Mouse (Mus musculus) frontal cortex, adult 2 months (tissue): Measurements from ENCODE around the gene Wdr46. TPM values are rescaled to one million over a fixed set of nuclear protein-coding genes. Genes with fewer than 3 reads are reported as not detected.
A peak's percentile ranks its signal among the peaks of the same experiment; 100 is the strongest.

Experiments
- DNase-seq, 2 experiments: peaks; one replicate each; pipeline ENCODE4 v3.0.0; 2022; ENCODE audit warnings: low spot score in 1 of 2; ENCODE audit errors: extremely low spot score in 1 of 2
- polyA plus RNA-seq: library from polyadenylated mRNA; depleted of rRNA; stranded (reverse); fragments of >200 nt; gene quantifications from 2 replicates; pipeline ENCODE4 v1.2.3, GENCODE M21; 2012

The Wdr46 gene
- polyA plus RNA-seq, 1 experiment = 13.3 TPM

DNA sequence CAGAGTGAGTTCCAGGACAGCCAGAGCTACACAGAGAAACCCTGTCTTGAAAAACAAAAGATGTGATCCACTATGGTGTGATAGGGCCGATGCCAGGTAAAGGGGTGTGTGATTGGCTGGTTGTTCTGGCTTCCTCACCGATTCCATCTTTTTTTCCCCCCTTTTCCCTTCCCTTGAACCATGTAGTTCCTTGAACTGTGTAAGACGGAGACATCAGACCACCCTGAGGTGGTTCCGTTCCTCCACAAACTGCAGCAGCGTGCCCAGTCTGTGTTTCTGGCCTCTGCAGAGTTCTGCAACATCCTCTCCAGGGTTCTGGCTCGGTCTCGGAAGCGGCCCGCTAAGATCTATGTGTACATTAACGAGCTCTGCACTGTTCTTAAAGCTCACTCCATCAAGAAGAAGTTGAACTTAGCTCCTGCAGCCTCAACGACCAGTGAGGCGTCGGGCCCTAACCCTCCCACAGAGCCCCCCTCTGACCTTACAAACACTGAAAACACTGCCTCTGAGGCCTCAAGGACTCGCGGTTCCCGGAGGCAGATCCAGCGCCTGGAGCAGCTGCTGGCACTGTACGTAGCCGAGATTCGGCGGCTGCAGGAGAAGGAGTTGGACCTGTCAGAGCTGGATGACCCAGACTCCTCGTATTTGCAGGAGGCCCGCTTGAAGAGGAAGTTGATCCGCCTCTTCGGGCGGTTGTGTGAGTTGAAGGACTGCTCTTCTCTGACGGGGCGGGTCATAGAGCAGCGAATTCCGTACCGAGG is 29.2 kb upstream of the Wdr46 start:
- no peak for DNase-seq

- no peak for DNase-seq
Observed at GRCm38 (mm10) chr17:33911813-33912414, 28.5 kb upstream of the Wdr46 start.

DNA sequence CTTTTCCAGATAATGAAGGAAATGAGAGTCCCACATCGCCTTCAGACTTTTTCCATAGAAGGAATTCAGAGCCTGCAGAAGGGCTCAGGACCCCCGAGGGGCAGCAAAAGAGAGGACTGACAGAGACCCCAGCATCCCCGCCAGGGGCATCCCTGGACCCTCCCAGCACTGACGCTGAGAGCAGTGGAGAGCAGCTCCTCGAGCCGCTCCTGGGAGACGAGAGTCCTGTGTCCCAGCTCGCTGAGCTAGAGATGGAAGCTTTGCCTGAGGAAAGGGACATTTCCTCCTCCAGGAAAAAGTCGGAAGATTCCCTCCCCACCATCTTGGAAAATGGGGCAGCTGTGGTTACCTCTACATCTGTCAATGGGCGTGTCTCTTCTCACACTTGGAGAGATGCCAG is 27.2 kb upstream of the Wdr46 start:
- DNase-seq = no peak

GRCm38 (mm10) chr17:33913905-33914304 is 26.6 kb upstream of the Wdr46 start:
- DNase-seq = no peak

GRCm38 (mm10) chr17:33914969-33915391 is 25.5 kb upstream of the Wdr46 start:
- DNase-seq = no peak

GRCm38 (mm10) chr17:33915671-33916250 is 24.7 kb upstream of the Wdr46 start, which contains the start of the genes Tapbp and Zbtb22:
TSS of gene Tapbp (plus strand) at chr17:33915899.
TSS of gene Zbtb22 (plus strand) at chr17:33915904.
- DNase-seq = peak; percentile 97 to 98

DNA sequence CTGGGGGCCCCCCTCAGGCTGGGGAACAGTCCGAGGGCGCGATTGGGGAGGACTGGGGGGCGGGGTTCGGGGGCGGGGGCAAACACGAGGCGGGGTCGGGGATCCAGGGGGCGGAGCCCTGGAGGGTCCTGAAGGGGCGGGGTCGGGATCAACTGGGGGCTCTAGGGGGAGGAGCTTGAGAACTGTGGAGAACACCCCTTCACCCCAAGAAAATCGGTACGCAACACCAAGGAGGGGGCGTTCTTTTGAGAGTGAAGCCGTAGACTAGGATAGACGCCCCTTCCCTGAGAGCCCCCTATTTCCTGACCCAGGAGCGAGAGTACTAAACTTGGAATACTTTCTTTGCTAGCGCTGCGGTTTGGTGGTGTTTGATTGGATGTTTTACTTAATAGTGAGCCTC is 24.2 kb upstream of the Wdr46 start:
- peak in 1 of 2 experiments; percentile 33 for DNase-seq

DNA sequence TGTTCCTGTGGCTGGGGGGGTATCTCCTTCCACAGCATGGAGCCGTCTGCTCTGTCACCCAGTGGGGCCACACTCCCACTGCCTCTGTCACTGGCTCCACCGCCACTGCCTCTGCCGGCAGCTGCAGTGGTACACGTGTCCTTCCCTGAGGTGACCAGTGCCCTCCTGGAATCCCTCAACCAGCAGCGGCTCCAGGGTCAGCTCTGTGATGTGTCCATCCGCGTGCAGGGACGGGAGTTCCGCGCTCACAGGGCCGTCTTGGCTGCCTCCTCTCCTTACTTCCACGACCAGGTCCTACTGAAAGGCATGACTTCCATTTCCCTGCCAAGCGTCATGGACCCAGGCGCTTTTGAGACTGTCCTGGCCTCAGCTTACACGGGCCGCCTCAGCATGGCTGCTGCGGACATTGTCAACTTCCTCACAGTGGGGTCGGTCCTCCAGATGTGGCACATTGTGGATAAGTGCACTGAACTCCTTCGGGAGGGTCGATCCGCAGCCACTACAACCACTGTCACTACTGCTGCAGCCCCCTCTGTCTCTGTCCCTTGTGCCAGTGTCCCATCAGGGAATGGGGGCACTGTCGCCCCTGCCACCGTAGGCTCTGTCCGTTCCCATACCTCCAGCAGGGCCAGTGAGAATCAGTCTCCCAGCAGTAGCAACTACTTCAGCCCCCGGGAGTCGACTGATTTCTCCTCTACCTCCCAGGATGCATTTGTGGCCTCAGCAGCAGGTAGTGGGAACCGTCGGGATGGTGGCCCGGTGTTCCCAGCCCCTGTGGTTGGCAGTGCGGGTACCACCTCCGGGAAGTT is 23.4 kb upstream of the Wdr46 start:
- DNase-seq = no peak

- DNase-seq = no peak
Observed at GRCm38 (mm10) chr17:33917656-33918292, 22.7 kb upstream of the Wdr46 start.

DNA sequence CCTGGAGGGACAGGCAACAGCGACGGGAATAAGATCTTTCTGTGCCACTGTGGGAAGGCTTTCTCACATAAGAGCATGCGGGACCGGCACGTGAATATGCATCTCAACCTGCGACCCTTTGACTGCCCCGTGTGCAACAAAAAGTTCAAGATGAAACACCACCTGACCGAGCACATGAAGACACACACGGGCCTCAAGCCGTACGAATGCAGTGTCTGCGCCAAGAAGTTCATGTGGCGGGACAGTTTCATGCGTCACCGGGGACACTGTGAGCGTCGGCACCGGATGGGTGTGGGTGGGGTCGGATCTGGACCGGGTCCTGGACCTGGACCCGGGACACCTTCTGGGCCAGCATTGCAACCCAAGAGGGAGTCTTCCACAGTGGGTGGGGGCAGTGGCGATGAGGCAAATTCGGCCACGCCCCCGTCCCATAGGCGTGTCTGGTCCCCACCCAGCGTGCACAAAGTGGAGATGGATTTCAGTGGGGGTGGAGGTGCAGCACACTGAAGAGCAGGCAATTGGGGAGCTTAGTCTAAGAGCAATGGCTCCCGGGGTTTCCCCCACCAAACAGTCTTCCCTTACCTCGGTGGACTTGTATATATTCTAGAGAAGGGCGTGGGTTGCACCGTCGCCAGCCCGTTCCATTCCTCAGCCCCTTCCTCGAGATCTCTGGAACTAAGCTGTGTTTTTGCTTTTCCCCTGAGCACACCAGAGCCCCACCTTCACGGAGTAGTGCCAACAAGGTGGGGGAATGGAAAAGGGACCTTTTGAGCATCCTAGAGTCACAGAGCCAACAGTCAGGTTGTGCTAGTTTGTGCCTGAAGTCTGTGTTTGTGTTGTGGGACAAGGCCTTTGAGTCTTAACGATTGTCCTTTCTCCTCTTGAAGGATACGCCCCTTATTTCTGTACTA is 21.9 kb upstream of the Wdr46 start:
- DNase-seq = no peak

DNA sequence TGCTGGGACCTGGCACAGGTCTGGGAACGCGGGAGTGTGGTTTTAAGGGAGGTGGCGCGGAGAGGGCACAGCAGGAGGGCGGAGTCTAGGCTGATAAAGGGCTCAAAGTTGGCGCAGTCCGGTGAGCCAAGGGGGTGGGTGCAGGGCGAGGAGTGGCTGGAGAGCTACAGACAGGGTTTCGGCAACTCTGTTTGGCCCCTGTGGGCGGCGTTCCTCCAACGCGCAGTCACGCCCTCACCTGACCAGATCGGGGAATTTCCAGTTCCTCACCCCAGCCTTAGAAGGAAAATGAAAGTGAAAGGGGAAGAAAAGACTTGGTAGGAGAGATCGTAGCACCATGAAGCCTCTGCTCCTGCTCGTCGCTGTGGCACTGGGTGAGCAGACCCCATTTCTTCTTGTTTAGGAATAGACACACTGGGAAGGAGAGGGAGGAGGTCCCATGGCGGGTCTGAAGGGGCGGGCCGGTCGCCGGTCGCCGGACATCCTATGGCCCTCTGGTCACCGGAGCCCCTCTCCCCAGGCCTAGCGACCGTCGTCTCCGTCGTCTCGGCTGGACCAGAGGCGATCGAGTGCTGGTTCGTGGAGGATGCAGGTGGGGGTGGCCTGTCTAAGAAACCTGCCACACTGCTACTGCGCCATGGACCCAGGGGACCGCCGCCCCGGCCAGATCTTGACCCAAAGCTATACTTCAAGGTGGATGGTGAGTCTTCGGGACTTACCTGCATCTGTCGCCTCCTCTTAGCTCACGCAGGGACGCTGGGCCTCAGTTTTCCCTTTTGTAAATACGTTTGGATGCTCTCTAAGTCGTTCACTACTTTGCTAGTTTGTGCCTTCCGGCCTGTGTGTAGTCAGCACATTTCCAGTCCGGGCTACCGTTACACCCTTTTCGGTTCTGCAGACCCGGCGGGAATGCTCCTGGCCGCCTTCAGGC is 20.8 kb upstream of the Wdr46 start:
- DNase-seq = peak in 1 of 2 experiments; percentile 63

DNA sequence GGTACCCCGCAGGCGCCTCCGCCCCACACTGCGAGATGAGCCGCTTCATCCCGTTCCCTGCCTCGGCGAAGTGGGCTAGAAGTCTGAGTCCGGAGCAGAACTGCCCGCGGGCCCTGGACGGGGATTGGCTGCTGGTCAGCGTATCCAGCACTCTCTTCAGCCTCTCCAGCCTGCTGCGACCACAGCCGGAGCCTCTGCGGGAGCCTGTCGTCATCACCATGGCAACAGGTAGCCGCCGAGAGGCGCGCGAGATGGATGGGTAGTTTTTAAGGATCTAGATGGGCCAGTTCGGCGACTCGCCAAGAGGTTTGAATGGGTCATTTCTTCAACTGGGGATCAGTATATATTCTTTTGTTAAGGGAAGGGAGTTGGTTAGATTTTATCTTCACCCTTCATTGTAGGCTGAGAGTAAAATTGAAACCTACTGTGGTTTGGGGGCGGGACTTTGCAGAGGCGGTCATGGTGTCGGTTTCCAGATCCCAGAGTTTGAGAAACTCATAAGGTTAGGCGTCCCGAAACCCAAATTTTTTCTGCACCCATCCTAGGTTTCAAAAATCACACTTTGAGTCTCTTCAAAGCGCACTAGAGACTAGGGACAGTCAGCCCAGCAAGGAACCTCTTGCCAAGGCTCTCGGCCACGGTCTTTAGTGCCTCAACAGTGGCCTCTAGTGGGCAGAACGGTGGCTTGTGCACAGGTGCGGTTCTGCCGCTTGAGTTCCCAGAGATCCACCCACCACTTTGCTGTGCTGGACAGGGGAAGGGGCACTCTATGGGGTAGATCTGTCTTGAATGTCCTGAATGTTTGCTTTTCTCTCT is 20.0 kb upstream of the Wdr46 start:
- peak in 1 of 2 experiments; percentile 90 for DNase-seq

DNA sequence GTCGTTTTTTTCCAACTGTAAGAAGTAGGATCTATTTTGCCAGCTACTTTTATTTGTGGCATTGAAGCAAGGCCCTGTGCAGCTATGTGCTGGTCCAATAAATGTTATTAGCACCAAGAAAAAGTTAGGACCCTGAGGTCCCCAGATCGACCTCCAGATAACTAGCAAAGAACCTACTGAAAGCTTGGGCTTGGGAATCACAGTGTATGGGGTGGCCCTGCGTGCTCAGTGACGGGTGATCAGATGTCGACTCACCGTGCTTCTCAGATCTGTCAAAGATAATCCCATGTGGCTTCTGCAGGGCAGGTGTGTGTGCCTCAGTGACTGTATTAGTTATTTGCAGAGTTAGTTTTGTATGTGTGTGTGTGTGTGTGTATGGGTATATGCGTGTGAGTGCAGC is 19.1 kb upstream of the Wdr46 start:
- DNase-seq = no peak

- DNase-seq = no peak
Observed at GRCm38 (mm10) chr17:33924577-33925283, 15.7 kb upstream of the Wdr46 start.

GRCm38 (mm10) chr17:33925406-33926116 is 14.9 kb upstream of the Wdr46 start:
- no peak for DNase-seq

DNA sequence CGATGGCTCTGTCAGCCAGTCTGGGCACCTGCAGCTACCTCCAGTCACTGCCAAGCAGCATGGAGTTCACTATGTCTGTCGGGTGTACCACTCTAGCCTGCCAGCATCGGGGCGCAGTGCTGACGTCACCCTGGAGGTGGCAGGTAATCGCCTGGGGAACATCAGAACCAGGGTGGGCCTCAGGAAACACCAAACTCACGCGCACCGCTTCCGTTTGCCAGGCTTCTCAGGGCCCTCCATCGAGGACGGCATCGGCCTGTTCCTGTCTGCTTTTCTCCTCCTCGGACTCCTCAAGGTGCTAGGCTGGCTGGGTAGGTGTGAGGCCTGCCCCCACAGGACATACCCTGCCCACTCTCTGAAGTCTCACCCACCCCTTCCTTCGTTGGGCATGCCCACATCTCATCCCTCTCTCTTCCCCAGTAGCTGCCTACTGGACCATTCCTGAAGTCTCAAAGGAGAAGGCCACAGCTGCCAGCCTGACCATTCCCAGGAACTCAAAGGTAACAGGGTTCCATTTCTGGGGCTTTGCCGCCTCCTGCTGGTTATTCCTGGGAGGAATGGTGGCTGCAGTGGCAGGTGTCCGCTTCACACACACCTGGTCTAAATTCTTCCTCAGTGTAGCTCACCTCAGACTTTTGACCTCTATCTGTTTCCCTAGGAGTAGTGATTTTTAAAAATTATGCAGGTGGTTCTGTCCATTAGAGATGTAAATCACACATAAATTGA is 14.1 kb upstream of the Wdr46 start:
- no peak for DNase-seq
